Mouse (Mus musculus) stomach, postnatal 0 days (tissue): ENCODE data around the gene Mfrp.

Experiments used
- CTCF ChIP-seq: IDR thresholded peaks from 2 replicates; pipeline ENCODE4 v1.5.1; 2016; ENCODE audit warnings: antibody characterized with exemption, low read depth, mild to moderate bottlenecking, moderate library complexity
- EP300 ChIP-seq: optimal IDR thresholded peaks from 2 replicates; pipeline ENCODE3; 2016; ENCODE audit warnings: antibody characterized with exemption

DNA sequence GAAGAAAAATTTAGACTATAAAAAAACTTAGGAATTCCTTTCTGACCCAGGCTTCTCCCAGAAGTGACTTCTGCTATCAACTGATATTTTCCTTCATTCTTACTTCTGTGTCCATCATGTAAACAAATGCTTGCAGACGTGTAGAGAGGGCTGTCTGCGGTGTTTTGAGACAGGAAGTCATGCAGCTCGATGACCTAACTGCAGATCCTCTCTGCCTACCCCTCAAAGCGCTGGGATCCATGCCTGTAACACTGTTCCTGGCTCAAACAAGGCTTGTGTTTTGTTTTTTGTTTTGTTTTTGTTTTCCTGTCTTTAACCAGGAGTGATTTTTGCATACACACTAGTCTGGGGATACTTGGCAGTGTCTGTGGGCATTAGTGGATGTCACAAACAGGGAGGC lies 36.3 kb downstream of the Mfrp start:
- TF ChIP-seq CTCF (no peak), EP300 (no peak)
